Mouse (Mus musculus) embryonic facial prominence, embryonic 15.5 days (tissue): Measurements from ENCODE around the gene Sgcb. TPM values are rescaled to one million over a fixed set of nuclear protein-coding genes. Genes with fewer than 3 reads are reported as not detected.

ENCODE experiments used
- polyA plus RNA-seq: library from polyadenylated mRNA; unstranded; fragments of >200 nt; fragmentation: Nextera tagmentation; extraction: Ambion mirVana; gene quantifications from 2 replicates; pipeline ENCODE4 v1.2.1, GENCODE M21; 2015

The Sgcb gene
- polyA plus RNA-seq, 1 experiment from 2014 or later, result 39.8 TPM

Other genes with a start within 250 kb of the Sgcb start
- gene Cwh43, start 241.7 kb downstream of the Sgcb start, polyA plus RNA-seq, result 5.2 and 5.8 TPM in 2 replicates
- gene Dcun1d4, start 166.8 kb downstream of the Sgcb start, polyA plus RNA-seq, result 19.0 and 20.1 TPM in 2 replicates
- gene Lrrc66, start 15.3 kb downstream of the Sgcb start, polyA plus RNA-seq, result 0.07 TPM in 1 of 2 replicates, not detected in the other
- 3.6 and 8.1 TPM in 2 replicates for gene Spata18, start 3.6 kb upstream of the Sgcb start, polyA plus RNA-seq